Mouse (Mus musculus): ENCODE results near the gene Jak1. TPM values are rescaled to one million over a fixed set of nuclear protein-coding genes. Genes with fewer than 3 reads are reported as not detected.
A peak's percentile ranks its signal among the peaks of the same experiment; 100 is the strongest.

Gene Jak1
- polyA plus RNA-seq, 1 experiment from 2014 or later, result 49.0 TPM

- no peak overlapping the region for H3K27ac ChIP-seq (replicated peaks)
- H3K36me3 ChIP-seq (replicated peaks), result peaks cover 44% of the 10 kb centered on the region
- no peaks in the 10 kb centered on the region for H3K4me1 ChIP-seq
- DNase-seq (ENCODE audit: low spot score), result no peak
- WGBS, result 93% methylated on average over 11 of the region's 11 CpGs
- no peak overlapping the region for H3K4me3 ChIP-seq
- H3K27me3 ChIP-seq (replicated peaks; ENCODE audit: low read depth, poor library complexity, severe bottlenecking), result no peaks in the 10 kb centered on the region
- no peaks in the 10 kb centered on the region for H3K9me3 ChIP-seq
Observed at GRCm38 (mm10) chr4:101146891-101147655, 118.0 kb downstream of the Jak1 start.

DNA sequence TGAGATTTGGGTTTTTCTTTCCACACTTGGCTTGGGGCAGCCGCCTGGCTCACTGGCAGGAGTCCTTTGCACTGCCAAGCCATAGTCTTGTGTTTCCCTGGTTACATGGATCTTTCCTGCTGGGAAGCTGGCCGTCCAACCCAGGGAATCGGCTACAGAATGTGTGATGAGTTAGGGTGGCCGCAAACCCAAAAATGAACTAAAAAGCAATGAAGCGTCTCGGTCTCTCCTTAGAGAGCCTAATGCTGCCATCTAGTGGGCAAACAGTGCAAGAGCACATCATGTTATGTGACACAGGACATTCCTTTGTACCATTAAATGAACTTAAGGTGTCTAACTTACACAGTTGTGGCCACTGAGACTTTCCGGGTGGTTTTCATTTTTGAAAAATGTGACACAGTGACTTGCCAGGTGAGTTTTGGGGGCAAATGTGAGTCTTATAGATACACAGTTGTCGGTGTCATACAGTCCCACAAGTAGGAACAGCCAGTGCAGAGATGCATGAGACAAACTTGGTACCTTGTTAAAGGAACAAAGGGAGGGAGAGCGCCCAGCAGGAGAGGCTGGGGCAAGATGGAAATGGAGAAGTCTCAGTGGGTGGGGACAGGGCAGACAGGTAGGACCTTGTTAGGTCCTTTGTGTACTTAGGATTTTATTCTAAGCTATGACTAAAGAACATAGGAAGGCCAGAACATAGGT lies 118.9 kb downstream of the Jak1 start:
- H3K9me3 ChIP-seq, result no peaks in the 10 kb centered on the region
- H3K27ac ChIP-seq (replicated peaks), result no peak overlapping the region
- H3K27me3 ChIP-seq (replicated peaks; ENCODE audit: low read depth, poor library complexity, severe bottlenecking), result no peaks in the 10 kb centered on the region
- no peak overlapping the region for H3K4me3 ChIP-seq
- no peaks in the 10 kb centered on the region for H3K4me1 ChIP-seq
- peak; percentile 71 for DNase-seq (ENCODE audit: low spot score)
- WGBS, result 37% methylated on average over 9 of the region's 9 CpGs
- H3K36me3 ChIP-seq (replicated peaks), result peaks cover 37% of the 10 kb centered on the region

DNA sequence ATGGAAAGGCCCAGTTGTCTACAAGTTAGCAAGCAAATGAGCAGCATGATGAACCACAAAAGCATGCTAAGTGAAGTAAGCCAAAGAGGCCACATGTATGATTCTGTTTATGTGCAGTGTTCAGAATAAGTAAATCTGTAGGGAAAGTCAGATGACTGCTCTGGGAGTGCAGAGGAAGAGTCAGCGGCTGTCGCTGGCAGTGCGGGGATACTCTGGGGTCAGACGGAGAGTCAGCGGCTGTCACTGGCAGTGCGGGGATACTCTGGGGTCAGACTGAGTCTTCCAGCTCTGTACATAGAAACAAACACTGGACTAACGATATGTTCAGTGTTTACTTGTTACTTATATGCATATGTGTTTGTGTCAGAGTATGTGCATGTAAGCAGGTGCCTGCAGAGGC lies 120.3 kb downstream of the Jak1 start:
- WGBS, result 87% methylated on average over 7 of the region's 7 CpGs
- Histone ChIP-seq H3K36me3 (replicated peaks) (peaks cover 23% of the 10 kb centered on the region; the same call in 1 of the 2 replicates), H3K4me3 (no peak overlapping the region), H3K27me3 (replicated peaks; ENCODE audit: low read depth, poor library complexity, severe bottlenecking) (no peaks in the 10 kb centered on the region), H3K27ac (replicated peaks) (no peak overlapping the region), H3K4me1 (no peaks in the 10 kb centered on the region), H3K9me3 (no peaks in the 10 kb centered on the region)
- DNase-seq (ENCODE audit: low spot score), result no peak

DNA sequence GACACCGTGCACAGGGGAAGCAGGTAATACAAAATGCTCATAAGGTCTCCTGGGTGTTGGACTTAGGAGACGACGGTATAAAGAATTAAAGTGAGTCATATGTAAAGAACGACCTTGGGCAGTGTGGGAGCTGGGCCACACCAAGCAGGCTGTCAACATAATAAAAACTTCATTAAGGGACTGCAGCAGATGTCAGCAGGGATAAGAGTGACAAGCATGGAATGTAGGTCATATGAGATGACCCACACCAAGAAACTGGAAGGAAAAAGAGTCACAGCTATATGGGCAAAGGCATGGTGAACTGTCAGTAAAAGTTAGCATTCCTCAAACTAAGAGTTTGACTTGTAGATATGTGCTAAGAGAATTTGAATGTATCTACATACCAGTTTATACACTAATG lies 120.7 kb downstream of the Jak1 start:
- WGBS, result 82% methylated on average over 4 of the region's 4 CpGs
- Histone ChIP-seq H3K4me1 (no peaks in the 10 kb centered on the region), H3K27me3 (replicated peaks; ENCODE audit: low read depth, poor library complexity, severe bottlenecking) (no peaks in the 10 kb centered on the region), H3K27ac (replicated peaks) (no peak overlapping the region), H3K36me3 (replicated peaks) (peaks cover 19% of the 10 kb centered on the region; the same call in 1 of the 2 replicates), H3K4me3 (no peak overlapping the region), H3K9me3 (no peaks in the 10 kb centered on the region)
- no peak for DNase-seq (ENCODE audit: low spot score)

DNA sequence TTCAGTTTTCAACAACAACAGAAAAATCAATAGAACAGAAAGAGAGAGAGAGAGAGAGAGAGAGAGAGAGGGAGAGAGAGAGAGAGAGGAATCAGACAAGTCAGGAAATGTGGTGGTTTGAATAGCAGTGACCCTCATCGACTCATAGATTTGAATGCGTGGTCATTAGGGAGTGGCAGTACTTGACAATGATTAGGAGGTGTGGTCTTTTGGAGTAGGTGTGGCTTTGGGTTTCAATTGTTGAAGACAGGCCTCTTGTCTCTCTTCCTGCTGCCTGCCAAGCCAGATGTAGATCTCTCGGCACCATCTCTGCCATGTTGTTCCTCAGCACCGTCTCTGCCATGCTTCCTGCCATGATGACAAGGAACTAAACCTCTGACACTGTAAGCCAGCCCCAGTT lies 121.2 kb downstream of the Jak1 start:
- WGBS, result 78% methylated on average over 4 of the region's 4 CpGs
- DNase-seq (ENCODE audit: low spot score), result no peak

GRCm38 (mm10) chr4:101141768-101142167 lies 123.3 kb downstream of the Jak1 start:
- H3K9me3 ChIP-seq, result no peaks in the 10 kb centered on the region
- 0 out of 2 replicates have a peak, but pooled peaks cover 3% of the 10 kb centered on the region for H3K36me3 ChIP-seq (replicated peaks)
- no peak overlapping the region for H3K4me3 ChIP-seq
- no peaks in the 10 kb centered on the region for H3K27me3 ChIP-seq (replicated peaks; ENCODE audit: low read depth, poor library complexity, severe bottlenecking)
- H3K27ac ChIP-seq (replicated peaks), result no peak overlapping the region
- H3K4me1 ChIP-seq, result no peaks in the 10 kb centered on the region
- no peak for DNase-seq (ENCODE audit: low spot score)
- 81% methylated on average over 5 of the region's 5 CpGs for WGBS

More for the DNA sequence above, 121.2 kb downstream of the Jak1 start:
- Histone ChIP-seq H3K27ac (replicated peaks) (no peak overlapping the region), H3K4me1 (no peaks in the 10 kb centered on the region), H3K27me3 (replicated peaks; ENCODE audit: low read depth, poor library complexity, severe bottlenecking) (no peaks in the 10 kb centered on the region), H3K36me3 (replicated peaks) (peaks cover 17% of the 10 kb centered on the region; the same call in 1 of the 2 replicates), H3K4me3 (no peak overlapping the region), H3K9me3 (no peaks in the 10 kb centered on the region)

DNA sequence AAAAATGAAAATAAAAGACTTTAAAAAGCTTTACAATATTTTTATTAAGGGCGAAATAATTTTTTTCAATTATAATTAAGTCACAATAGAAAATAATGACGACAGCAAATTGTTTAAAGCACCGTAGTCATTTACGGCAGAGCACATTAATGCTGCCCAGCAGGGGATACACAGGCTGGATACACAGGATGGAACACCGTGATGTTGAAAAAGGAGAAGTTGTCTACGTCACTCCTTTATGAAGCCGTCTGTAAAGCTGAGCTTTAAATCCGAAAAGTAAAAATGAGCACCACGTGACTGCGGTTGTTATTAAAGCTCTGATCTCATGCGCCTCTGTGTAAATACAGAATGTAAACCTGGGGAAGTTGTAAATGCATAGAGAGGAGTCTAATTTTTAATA lies 127.1 kb downstream of the Jak1 start:
- Histone ChIP-seq H3K27me3 (replicated peaks; ENCODE audit: low read depth, poor library complexity, severe bottlenecking) (no peaks in the 10 kb centered on the region), H3K36me3 (replicated peaks) (peaks cover 8% of the 10 kb centered on the region; the same call in 1 of the 2 replicates), H3K4me3 (no peak overlapping the region), H3K4me1 (no peaks in the 10 kb centered on the region), H3K27ac (replicated peaks) (no peak overlapping the region), H3K9me3 (no peaks in the 10 kb centered on the region)
- DNase-seq (ENCODE audit: low spot score), result no peak
- 92% methylated on average over 11 of the region's 11 CpGs for WGBS

- H3K27ac ChIP-seq (replicated peaks), result no peak overlapping the region
- no peak for DNase-seq (ENCODE audit: low spot score)
- peaks cover 16% of the 10 kb centered on the region for H3K36me3 ChIP-seq (replicated peaks)
- no peaks in the 10 kb centered on the region for H3K9me3 ChIP-seq
- no peaks in the 10 kb centered on the region for H3K27me3 ChIP-seq (replicated peaks; ENCODE audit: low read depth, poor library complexity, severe bottlenecking)
- no peak overlapping the region for H3K4me3 ChIP-seq
- 93% methylated on average over 14 of the region's 14 CpGs for WGBS
- no peaks in the 10 kb centered on the region for H3K4me1 ChIP-seq
Observed at GRCm38 (mm10) chr4:101135909-101136308, 129.2 kb downstream of the Jak1 start.

DNA sequence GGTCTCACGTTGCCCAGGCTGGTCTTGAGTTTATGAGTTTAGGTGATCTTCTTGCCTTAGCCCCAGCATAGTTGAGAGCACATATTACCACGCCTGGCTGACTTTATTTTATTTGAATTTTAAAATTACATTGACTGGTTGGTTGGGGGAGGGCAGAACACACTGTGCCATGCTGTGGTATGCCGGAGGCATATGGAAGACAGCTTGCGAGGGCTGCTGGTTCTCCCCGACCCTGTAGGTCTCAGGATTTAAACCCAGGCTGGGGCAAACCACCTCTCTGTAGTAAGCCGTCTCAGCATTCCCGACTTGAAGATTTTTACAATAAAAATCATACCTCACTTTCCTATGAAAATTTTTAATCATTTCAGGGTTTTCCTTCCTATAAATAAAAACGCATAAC lies 130.1 kb downstream of the Jak1 start:
- H3K27ac ChIP-seq (replicated peaks), result no peak overlapping the region
- WGBS, result 91% methylated on average over 8 of the region's 8 CpGs
- H3K36me3 ChIP-seq (replicated peaks), result peaks cover 19% of the 10 kb centered on the region
- no peaks in the 10 kb centered on the region for H3K4me1 ChIP-seq
- H3K9me3 ChIP-seq, result no peaks in the 10 kb centered on the region
- no peak for DNase-seq (ENCODE audit: low spot score)
- no peak overlapping the region for H3K4me3 ChIP-seq
- H3K27me3 ChIP-seq (replicated peaks; ENCODE audit: low read depth, poor library complexity, severe bottlenecking), result no peaks in the 10 kb centered on the region

- no peaks in the 10 kb centered on the region for H3K27me3 ChIP-seq (replicated peaks; ENCODE audit: low read depth, poor library complexity, severe bottlenecking)
- H3K9me3 ChIP-seq, result no peaks in the 10 kb centered on the region
- no peak overlapping the region for H3K4me3 ChIP-seq
- H3K36me3 ChIP-seq (replicated peaks), result peaks cover 31% of the 10 kb centered on the region
- WGBS, result 93% methylated on average over 7 of the region's 7 CpGs
- no peak overlapping the region for H3K27ac ChIP-seq (replicated peaks)
- no peaks in the 10 kb centered on the region for H3K4me1 ChIP-seq
- DNase-seq (ENCODE audit: low spot score), result no peak
Observed at GRCm38 (mm10) chr4:101121002-101121401, 144.1 kb downstream of the Jak1 start.

DNA sequence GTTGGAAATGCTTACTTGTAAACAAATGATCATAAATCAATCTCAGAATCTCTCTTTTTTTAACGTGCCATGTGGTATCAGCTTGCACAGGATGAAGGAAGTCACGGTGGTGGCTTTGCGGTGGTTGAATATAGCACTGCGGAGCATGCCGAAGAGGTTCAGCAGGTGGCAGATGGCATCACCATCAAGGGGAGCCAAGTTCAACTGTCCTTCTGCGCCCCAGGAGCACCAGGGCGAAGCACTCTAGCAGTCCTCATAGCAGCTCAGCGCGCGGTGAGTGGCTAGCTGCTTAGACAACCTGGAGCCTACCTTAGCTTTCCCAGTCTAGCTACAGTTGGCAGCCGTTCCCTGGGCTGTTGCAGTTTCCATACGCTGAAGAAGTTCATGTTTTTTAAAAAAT lies 158.0 kb downstream of the Jak1 start:
- no peaks in the 10 kb centered on the region for H3K27me3 ChIP-seq (replicated peaks; ENCODE audit: low read depth, poor library complexity, severe bottlenecking)
- DNase-seq (ENCODE audit: low spot score), result no peak
- no peak overlapping the region for H3K4me3 ChIP-seq
- H3K4me1 ChIP-seq, result peaks cover 13% of the 10 kb centered on the region; the same call in 1 of the 2 replicates
- no peak overlapping the region for H3K27ac ChIP-seq (replicated peaks)
- H3K36me3 ChIP-seq (replicated peaks), result peaks cover 42% of the 10 kb centered on the region
- H3K9me3 ChIP-seq, result peaks cover 10% of the 10 kb centered on the region; the same call in 1 of the 2 replicates
- WGBS, result 91% methylated on average over 12 of the region's 12 CpGs

Data from embryonic facial prominence, embryonic 10.5 days (tissue).